Mouse (Mus musculus) CH12.LX (cell line): ENCODE data around the gene Gtf2h1.

Experiments used
- CHD2 ChIP-seq: IDR thresholded peaks from 2 replicates; pipeline ENCODE4 v1.6.1; 2011; ENCODE audit warnings: low read length, improper control_type of control experiment
- POLR2A ChIP-seq: IDR thresholded peaks from 2 replicates; pipeline ENCODE4 v1.6.1; 2011; ENCODE audit warnings: low read depth, mild to moderate bottlenecking, improper control_type of control experiment, low read length
- ZC3H11A ChIP-seq: IDR thresholded peaks from 2 replicates; pipeline ENCODE4 v1.6.1; 2012; ENCODE audit warnings: low read depth, mild to moderate bottlenecking, inconsistent platforms, low read length, improper control_type of control experiment

DNA sequence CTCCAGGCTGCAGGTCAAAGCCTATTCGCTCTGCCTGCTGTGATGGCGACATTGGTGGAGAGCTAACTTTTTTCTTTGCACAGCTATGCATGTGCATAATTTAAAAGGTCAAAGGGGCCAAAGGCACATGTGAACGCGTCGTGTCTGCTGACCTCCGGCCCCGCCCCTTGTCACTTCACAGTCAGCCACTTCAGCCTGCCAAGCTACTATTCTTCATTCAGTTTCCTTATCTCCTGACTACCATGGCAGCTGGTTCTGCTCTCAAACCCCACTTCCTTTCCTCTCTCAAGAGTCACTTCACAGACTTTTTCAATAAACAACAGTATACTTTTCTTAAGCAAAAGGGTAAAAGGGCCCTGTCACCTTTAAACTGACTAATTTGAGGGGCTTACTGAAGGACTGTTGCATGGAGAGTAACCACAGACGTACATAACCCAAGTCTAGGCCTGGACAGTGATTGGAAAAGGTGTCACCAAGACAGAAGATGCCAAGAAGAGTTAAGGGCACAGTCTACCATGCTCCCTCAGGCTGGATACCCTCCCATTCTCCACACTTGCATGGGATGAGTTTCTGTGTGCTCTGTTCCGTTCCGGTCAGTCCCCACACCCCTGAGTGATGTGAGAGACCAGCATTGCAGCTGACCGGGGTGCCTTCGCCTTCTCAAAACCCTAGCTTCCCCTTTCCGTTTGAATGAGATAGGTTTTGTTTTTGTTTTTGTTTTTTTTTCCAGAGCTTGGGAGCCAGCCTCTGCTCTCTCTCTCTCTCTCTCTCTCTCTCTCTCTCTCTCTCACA, 35.1 kb downstream of the Gtf2h1 start:
- no peak for TF ChIP-seq CHD2
- TF ChIP-seq ZC3H11A, result no peak
- no peak for TF ChIP-seq POLR2A
